Comparison of ENCODE assay signal across 10 mouse cellular contexts in genomic region chr3:78919850-78920249, GRCm38 (mm10).
DNase-seq lines count a peak whose midpoint lies in the region; ATAC-seq and TF ChIP-seq lines count a peak whose summit lies in the region.
"Had no signal": no experiment of that assay in that cellular context is flagged by ENCODE, and none has a peak within 500 bp of the region (broad histone marks: within the 10 kb centered on the region; RNA-seq: fewer than 3 reads in every experiment).

No protein-coding gene starts in this region.

- no peaks in the 10 kb centered on the region for H3K36me3 ChIP-seq in lung, embryonic 14.5 days (ENCODE audit: insufficient read depth)
- no peaks in the 10 kb centered on the region for H3K36me3 ChIP-seq in hindbrain, postnatal 0 days (ENCODE audit: insufficient read depth, low read length)
- H3K36me3 ChIP-seq in neural tube, embryonic 15.5 days: no peaks in the 10 kb centered on the region
- H3K36me3 ChIP-seq: heart, embryonic 15.5 days had no signal

- no peak for DNase-seq in frontal cortex, postnatal 25 days (ENCODE audit: low spot score in 2 of 2)
- DNase-seq in lung, embryonic 14.5 days: no peak
- no peak for DNase-seq in lung, postnatal 14 days
- peak; percentile 17 for DNase-seq in hindbrain, postnatal 0 days (ENCODE audit: low spot score)
- no peak for DNase-seq in retina, embryonic 14.5 days (ENCODE audit: low spot score)

- H3K4me2 ChIP-seq in lung, embryonic 14.5 days: peak overlapping the region; percentile 56; the same call in 1 of the 2 replicates
- H3K4me2 ChIP-seq in hindbrain, postnatal 0 days (ENCODE audit: low read depth, low read length): peak overlapping the region; percentile 54
- H3K4me2 ChIP-seq in neural tube, embryonic 15.5 days: peak overlapping the region; percentile 56

- H3K4me3 ChIP-seq in lung, embryonic 14.5 days (ENCODE audit: low read depth, low read length): no peak overlapping the region
- H3K4me3 ChIP-seq in hindbrain, postnatal 0 days (ENCODE audit: low read length): no peak overlapping the region
- H3K4me3 ChIP-seq in neural tube, embryonic 15.5 days (replicated peaks): no peak overlapping the region; the same call in 1 of the 2 replicates
- H3K4me3 ChIP-seq: erythroblast, embryonic 14.5 days had no signal

- peak; percentile 60 for ATAC-seq in frontal cortex, adult (ENCODE audit: low TSS enrichment)
- no peak for ATAC-seq in lung, embryonic 14.5 days (ENCODE audit: insufficient read depth)
- ATAC-seq in hindbrain, postnatal 0 days: no peak
- ATAC-seq in neural tube, embryonic 15.5 days (ENCODE audit: low FRiP score): peak; percentile 35; the same call in 1 of the 2 replicates
- no peak for ATAC-seq in activated CD4-positive, CD25-positive, alpha-beta regulatory T cell, adult 4 months

- no peaks in the 10 kb centered on the region for H3K9me3 ChIP-seq in lung, embryonic 14.5 days (ENCODE audit: low read depth, low read length)
- no peaks in the 10 kb centered on the region for H3K9me3 ChIP-seq in hindbrain, postnatal 0 days (ENCODE audit: low read length)
- H3K9me3 ChIP-seq in neural tube, embryonic 15.5 days (replicated peaks): no peaks in the 10 kb centered on the region
- H3K9me3 ChIP-seq: heart, embryonic 15.5 days had no signal

- no peaks in the 10 kb centered on the region for H3K27me3 ChIP-seq in lung, embryonic 14.5 days (ENCODE audit: insufficient read depth, low read length)
- H3K27me3 ChIP-seq in hindbrain, postnatal 0 days (ENCODE audit: insufficient read depth, low read length): no peaks in the 10 kb centered on the region
- no peaks in the 10 kb centered on the region for H3K27me3 ChIP-seq in neural tube, embryonic 15.5 days (replicated peaks)
- H3K27me3 ChIP-seq: heart, embryonic 15.5 days had no signal

- no peak for TF ChIP-seq CTCF in lung, embryonic 14.5 days (IDR thresholded peaks at IDR 0.05; ENCODE audit: low read depth)
- no peak for TF ChIP-seq CTCF in hindbrain, postnatal 0 days (IDR thresholded peaks at IDR 0.05; ENCODE audit: low read depth)

- no peak overlapping the region for H3K9ac ChIP-seq in lung, embryonic 14.5 days
- H3K9ac ChIP-seq in hindbrain, postnatal 0 days (replicated peaks; ENCODE audit: low read length): no peak overlapping the region; the same call in 1 of the 2 replicates
- no peak overlapping the region for H3K9ac ChIP-seq in neural tube, embryonic 15.5 days (replicated peaks)

- 50% methylated on average over 6 of the region's 6 CpGs for WGBS in lung, embryonic 14.5 days
- 37% methylated on average over 6 of the region's 6 CpGs for WGBS in hindbrain, postnatal 0 days
- 48% methylated on average over 6 of the region's 6 CpGs for WGBS in neural tube, embryonic 15.5 days

- H3K4me1 ChIP-seq in lung, embryonic 14.5 days (ENCODE audit: insufficient read depth): no peaks in the 10 kb centered on the region
- H3K4me1 ChIP-seq in hindbrain, postnatal 0 days (ENCODE audit: insufficient read depth, low read length): peaks cover 4% of the 10 kb centered on the region
- no peaks in the 10 kb centered on the region for H3K4me1 ChIP-seq in neural tube, embryonic 15.5 days

- no peak overlapping the region for H3K27ac ChIP-seq in lung, embryonic 14.5 days (ENCODE audit: low read depth)
- no peak overlapping the region for H3K27ac ChIP-seq in hindbrain, postnatal 0 days
- 0 out of 2 replicates have a peak overlapping the region, but pooled peaks have one; percentile 0 for H3K27ac ChIP-seq in neural tube, embryonic 15.5 days (replicated peaks)
- H3K27ac ChIP-seq: heart, embryonic 15.5 days had no signal

Comparison
In these comparisons a context has a peak if more than half of its experiments do, and no peak if none do; other contexts are left out.
1. ATAC-seq: peak in frontal cortex, adult (single experiment) and neural tube, embryonic 15.5 days (single experiment); none in lung, embryonic 14.5 days (single experiment), hindbrain, postnatal 0 days (single experiment) and activated CD4-positive, CD25-positive, alpha-beta regulatory T cell, adult 4 months (single experiment).
2. Peak in every context shown above with its lines, with median percentiles within 50 percentile points of each other: H3K4me2 ChIP-seq.